Mouse (Mus musculus): ENCODE results near the gene Ankmy1.

- TF ChIP-seq CTCF (IDR thresholded peaks at IDR 0.05; ENCODE audit: control insufficient read depth, insufficient read depth, low read length), result no peak
- TF ChIP-seq POLR2A (IDR thresholded peaks at IDR 0.05; ENCODE audit: borderline replicate concordance, control insufficient read depth, low read depth, low read length), result no peak
These were observed 11.5 kb upstream of the Ankmy1 start for GRCm38 (mm10) chr1:92914239-92914638.

Data from bone marrow, adult 2 months (tissue).